Mouse (Mus musculus): ENCODE measurements around the gene Chic2.

GRCm38 (mm10) chr5:74980154-74980553, 64.4 kb downstream of the Chic2 start:
- TF ChIP-seq POLR2A (IDR thresholded peaks at IDR 0.05; ENCODE audit: low read depth, low read length) (no peak), CTCF (IDR thresholded peaks at IDR 0.05; ENCODE audit: borderline replicate concordance, insufficient read depth, low read length) (no peak)

All from embryonic fibroblast, embryonic 13.5 days (primary cell).